Mouse (Mus musculus) midbrain, embryonic 10.5 days (tissue): ENCODE results near the gene Tgfbi. TPM values are rescaled to one million over a fixed set of nuclear protein-coding genes. Genes with fewer than 3 reads are reported as not detected.

Source experiments
- DNase-seq: peaks from one replicate; pipeline ENCODE4 v3.0.0-alpha.2; 2017; ENCODE audit warnings: low spot score
- H3K27ac ChIP-seq: fragments of 300-500 bp; sonication (generic); replicated peaks from 2 replicates; pipeline ENCODE4 v1.5.1; 2016; ENCODE audit warnings: mild to moderate bottlenecking
- H3K27me3 ChIP-seq: fragments of 300-500 bp; sonication (generic); 2 replicates; pipeline ENCODE4 v1.6.1; 2016; ENCODE audit warnings: low read depth, mild to moderate bottlenecking; ENCODE audit not compliant: poor library complexity, severe bottlenecking
- H3K36me3 ChIP-seq: fragments of 300-500 bp; sonication (generic); 2 replicates; pipeline ENCODE4 v1.6.1; 2016; ENCODE audit warnings: mild to moderate bottlenecking, moderate library complexity
- H3K4me1 ChIP-seq: fragments of 300-500 bp; sonication (generic); 2 replicates; pipeline ENCODE4 v1.6.1; 2016
- H3K4me3 ChIP-seq: fragments of 300-500 bp; sonication (generic); 2 replicates; pipeline ENCODE4 v1.5.1; 2016; ENCODE audit warnings: mild to moderate bottlenecking, moderate library complexity
- H3K9me3 ChIP-seq: fragments of 300-500 bp; sonication (generic); replicated peaks from 2 replicates; pipeline ENCODE4 v1.6.1; 2016; ENCODE audit warnings: mild to moderate bottlenecking
- WGBS: fragments of 180-500 bp; shearing (Covaris S2); methylation state at CpG from one replicate; pipeline ENCODE4 v1.1.7; 2016; 5-methylcytosine and 5-hydroxymethylcytosine counted together
- polyA plus RNA-seq: library from polyadenylated mRNA; unstranded; fragments of >200 nt; fragmentation: Nextera tagmentation; extraction: Ambion mirVana; gene quantifications from 2 replicates; pipeline ENCODE4 v1.2.1, GENCODE M21; 2016

Tgfbi gene
- polyA plus RNA-seq, 1 experiment from 2014 or later: 23.2 TPM

DNA sequence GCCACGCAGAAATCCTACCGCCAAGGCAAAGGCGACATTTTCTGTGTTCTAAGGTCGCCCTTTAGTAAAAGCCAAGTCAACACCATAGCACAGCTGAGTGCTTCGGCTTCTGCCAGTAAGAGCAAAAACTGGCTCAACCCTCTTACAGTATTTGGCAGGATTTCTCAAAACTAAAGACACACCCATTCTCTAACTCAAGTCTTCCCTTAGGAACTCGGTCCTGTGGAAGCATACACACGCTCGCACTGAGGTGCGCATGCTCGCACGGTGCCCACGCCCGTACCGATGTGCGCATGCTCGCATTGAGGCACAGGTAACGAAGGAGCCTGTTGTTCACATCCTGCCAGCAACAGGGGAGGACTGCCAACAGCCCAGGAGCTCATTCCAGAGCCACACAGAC, 73.0 kb downstream of the Tgfbi start:
- Histone ChIP-seq H3K4me1 (peaks cover 28% of the 10 kb centered on the region), H3K36me3 (no peaks in the 10 kb centered on the region), H3K27me3 (no peaks in the 10 kb centered on the region; the same call in 1 of the 2 replicates), H3K9me3 (no peaks in the 10 kb centered on the region), H3K27ac (0 out of 2 replicates have a peak overlapping the region, but pooled peaks have one; percentile 1), H3K4me3 (no peak overlapping the region)
- DNase-seq: no peak
- 93% methylated on average over 17 of the region's 17 CpGs for WGBS

DNA sequence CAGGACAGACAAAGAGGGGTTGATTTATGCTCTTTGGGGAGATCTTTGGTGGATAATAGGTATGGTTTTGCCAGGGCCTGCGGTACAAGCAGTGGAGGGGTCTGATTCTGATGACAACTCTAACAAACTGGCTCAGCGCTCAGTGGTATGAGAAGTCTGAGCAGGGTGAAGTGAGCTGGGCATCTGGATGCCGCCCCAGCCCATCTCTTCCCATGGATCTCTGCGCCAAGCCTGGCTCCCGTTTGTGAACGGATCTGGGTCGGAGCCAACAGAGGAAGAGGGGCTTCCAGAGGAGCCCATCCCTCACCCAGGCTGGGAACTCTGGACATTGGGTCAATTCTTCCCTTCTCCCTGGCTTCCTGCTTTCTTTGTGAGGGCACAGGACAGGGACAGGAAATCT, 74.0 kb downstream of the Tgfbi start:
- WGBS: 92% methylated on average over 7 of the region's 7 CpGs
- 0 out of 2 replicates have a peak overlapping the region, but pooled peaks have one; percentile 30 for H3K27ac ChIP-seq
- no peaks in the 10 kb centered on the region for H3K9me3 ChIP-seq

More for the DNA sequence above, 74.0 kb downstream of the Tgfbi start:
- peaks cover 20% of the 10 kb centered on the region for H3K4me1 ChIP-seq
- DNase-seq: no peak
- H3K36me3 ChIP-seq: no peaks in the 10 kb centered on the region
- H3K4me3 ChIP-seq: no peak overlapping the region
- H3K27me3 ChIP-seq: no peaks in the 10 kb centered on the region; the same call in 1 of the 2 replicates

Other genes with a start within 250 kb of the Tgfbi start
- not detected in 2 replicates for gene Gm3045, start 182.9 kb upstream of the Tgfbi start, polyA plus RNA-seq
- not detected in 2 replicates for gene Slc25a48, start 171.2 kb upstream of the Tgfbi start, polyA plus RNA-seq
- not detected in 2 replicates for gene Il9, start 127.3 kb upstream of the Tgfbi start, polyA plus RNA-seq
- 1.4 and 1.6 TPM in 2 replicates for gene Fbxl21, start 87.1 kb upstream of the Tgfbi start, polyA plus RNA-seq
- not detected in 2 replicates for gene Lect2, start 61.0 kb upstream of the Tgfbi start, polyA plus RNA-seq
- gene Smad5, start 93.5 kb downstream of the Tgfbi start, polyA plus RNA-seq: 30.6 and 35.9 TPM in 2 replicates
- not detected in 2 replicates for gene Gm45623, start 144.3 kb downstream of the Tgfbi start, polyA plus RNA-seq